Mouse (Mus musculus) liver, embryonic 12.5 days (tissue): ENCODE results near the gene Cdk2ap2. TPM values are rescaled to one million over a fixed set of nuclear protein-coding genes. Genes with fewer than 3 reads are reported as not detected.

Experiments used
- ATAC-seq: fragments of 200-750 bp; cut with Nextera tagmentation; 2 replicates; pipeline ENCODE4 v1.8.0; 2017; ENCODE audit warnings: moderate number of reproducible peaks, mild to moderate bottlenecking, moderate library complexity
- H3K27ac ChIP-seq: fragments of 300-500 bp; sonication (generic); 2 replicates; pipeline ENCODE4 v1.5.1; 2016; ENCODE audit warnings: mild to moderate bottlenecking
- H3K27me3 ChIP-seq: fragments of 300-500 bp; sonication (generic); replicated peaks from 2 replicates; pipeline ENCODE4 v1.6.1; 2016; ENCODE audit warnings: mild to moderate bottlenecking, moderate library complexity
- H3K36me3 ChIP-seq: fragments of 300-500 bp; sonication (generic); 2 replicates; pipeline ENCODE4 v1.6.1; 2016; ENCODE audit warnings: mild to moderate bottlenecking, moderate library complexity
- H3K4me1 ChIP-seq: fragments of 300-500 bp; sonication (generic); 2 replicates; pipeline ENCODE4 v1.6.1; 2016
- H3K4me2 ChIP-seq: fragments of 300-500 bp; sonication (generic); 2 replicates; pipeline ENCODE4 v1.6.1; 2016; ENCODE audit warnings: mild to moderate bottlenecking, moderate library complexity
- H3K4me3 ChIP-seq: fragments of 300-500 bp; sonication (generic); 2 replicates; pipeline ENCODE4 v1.5.1; 2016; ENCODE audit warnings: mild to moderate bottlenecking, moderate library complexity
- H3K9ac ChIP-seq: fragments of 300-500 bp; sonication (generic); 2 replicates; pipeline ENCODE4 v1.6.1; 2016; ENCODE audit warnings: mild to moderate bottlenecking, moderate library complexity
- H3K9me3 ChIP-seq: fragments of 300-500 bp; sonication (generic); replicated peaks from 2 replicates; pipeline ENCODE4 v1.6.1; 2016; ENCODE audit warnings: mild to moderate bottlenecking, moderate library complexity
- WGBS: fragments of 180-500 bp; shearing (Covaris S2); methylation state at CpG from one replicate; pipeline ENCODE4 v1.1.7; 2016; ENCODE audit not compliant: insufficient replicate concordance; 5-methylcytosine and 5-hydroxymethylcytosine counted together
- polyA plus RNA-seq: library from polyadenylated mRNA; unstranded; fragments of >200 nt; fragmentation: Nextera tagmentation; extraction: Ambion mirVana; gene quantifications from 2 replicates; pipeline ENCODE4 v1.2.1, GENCODE M21; 2016

Gene Cdk2ap2
- polyA plus RNA-seq, 1 experiment from 2014 or later = 101 TPM

- H3K27ac ChIP-seq = no peak overlapping the region
- peaks cover 28% of the 10 kb centered on the region for H3K27me3 ChIP-seq
- no peak overlapping the region for H3K9ac ChIP-seq
- peaks cover 1% of the 10 kb centered on the region; the same call in 1 of the 2 replicates for H3K36me3 ChIP-seq
- no peak for ATAC-seq
- no peak overlapping the region for H3K4me2 ChIP-seq
- peaks cover 21% of the 10 kb centered on the region for H3K4me1 ChIP-seq
- H3K9me3 ChIP-seq = no peaks in the 10 kb centered on the region
- 66% methylated on average over 16 of the region's 16 CpGs for WGBS
- H3K4me3 ChIP-seq = no peak overlapping the region
Observed at GRCm38 (mm10) chr19:4144550-4145498, 47.8 kb downstream of the Cdk2ap2 start.

GRCm38 (mm10) chr19:4145936-4146335 is 49.0 kb downstream of the Cdk2ap2 start:
- 75% methylated on average over 5 of the region's 5 CpGs for WGBS
- no peak overlapping the region for H3K4me3 ChIP-seq
- H3K27ac ChIP-seq = no peak overlapping the region
- ATAC-seq = no peak
- H3K4me2 ChIP-seq = no peak overlapping the region
- H3K9ac ChIP-seq = no peak overlapping the region
- H3K9me3 ChIP-seq = no peaks in the 10 kb centered on the region
- peaks cover 17% of the 10 kb centered on the region; the same call in 1 of the 2 replicates for H3K27me3 ChIP-seq
- peaks cover 25% of the 10 kb centered on the region for H3K4me1 ChIP-seq
- peaks cover 12% of the 10 kb centered on the region for H3K36me3 ChIP-seq

DNA sequence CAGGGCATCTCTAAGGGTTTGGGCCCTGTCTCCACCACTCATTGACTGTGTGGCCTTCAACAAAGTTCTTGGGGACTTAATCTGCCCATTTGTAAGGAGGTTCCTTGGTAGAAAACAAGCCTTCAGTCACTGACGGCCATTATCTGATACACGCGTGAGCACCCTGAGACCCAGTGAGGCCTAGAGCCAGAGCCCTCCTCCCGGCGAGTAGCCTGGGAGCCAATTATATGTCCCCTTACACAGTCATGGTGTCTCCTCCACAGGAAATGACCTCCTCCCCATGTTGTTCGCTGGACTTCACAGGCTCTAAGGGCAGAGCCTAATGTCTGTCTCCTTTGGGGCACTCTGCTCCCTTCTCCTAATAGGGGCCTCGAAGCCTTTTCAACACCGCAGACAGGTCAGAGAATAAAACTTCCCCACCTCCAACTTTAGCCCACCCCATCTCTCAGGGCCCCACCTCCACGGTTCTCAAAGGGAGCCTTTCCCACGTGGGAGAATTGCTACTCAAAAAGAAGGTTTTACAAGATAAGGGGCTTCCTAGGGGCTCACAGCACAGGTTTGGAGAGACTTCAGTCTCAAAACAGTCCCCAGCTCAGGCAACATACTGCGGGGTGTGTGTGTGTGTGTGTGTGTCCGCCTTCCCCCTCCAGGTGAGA is 49.5 kb downstream of the Cdk2ap2 start:
- WGBS = 61% methylated on average over 12 of the region's 12 CpGs

GRCm38 (mm10) chr19:4147022-4147405 is 50.0 kb downstream of the Cdk2ap2 start:
- no peak for ATAC-seq
- peaks cover 14% of the 10 kb centered on the region; the same call in 1 of the 2 replicates for H3K27me3 ChIP-seq

More for the DNA sequence above, 49.5 kb downstream of the Cdk2ap2 start:
- Histone ChIP-seq H3K4me2 (no peak overlapping the region), H3K9ac (no peak overlapping the region), H3K36me3 (peaks cover 18% of the 10 kb centered on the region), H3K27me3 (peaks cover 14% of the 10 kb centered on the region; the same call in 1 of the 2 replicates), H3K27ac (no peak overlapping the region), H3K9me3 (no peaks in the 10 kb centered on the region), H3K4me3 (no peak overlapping the region), H3K4me1 (peaks cover 28% of the 10 kb centered on the region)
- ATAC-seq = no peak

GRCm38 (mm10) chr19:4147782-4148490 is 51.0 kb downstream of the Cdk2ap2 start:
- Histone ChIP-seq H3K4me3 (peak overlapping the region; percentile 83), H3K36me3 (peaks cover 32% of the 10 kb centered on the region), H3K27ac (peak overlapping the region; percentile 85), H3K9ac (peak overlapping the region; percentile 88), H3K9me3 (no peaks in the 10 kb centered on the region), H3K27me3 (peaks cover 10% of the 10 kb centered on the region; the same call in 1 of the 2 replicates), H3K4me2 (peak overlapping the region; percentile 86), H3K4me1 (peaks cover 32% of the 10 kb centered on the region)
- WGBS = 40% methylated on average over 9 of the region's 9 CpGs
- peak; percentile 17; the same call in 1 of the 2 replicates for ATAC-seq

More at GRCm38 (mm10) chr19:4147022-4147405, 50.0 kb downstream of the Cdk2ap2 start:
- WGBS = 62% methylated on average over 3 of the region's 3 CpGs
- no peak overlapping the region for H3K27ac ChIP-seq
- no peak overlapping the region for H3K4me2 ChIP-seq
- no peaks in the 10 kb centered on the region for H3K9me3 ChIP-seq
- H3K9ac ChIP-seq = no peak overlapping the region
- no peak overlapping the region for H3K4me3 ChIP-seq
- H3K4me1 ChIP-seq = peaks cover 32% of the 10 kb centered on the region
- H3K36me3 ChIP-seq = peaks cover 23% of the 10 kb centered on the region

DNA sequence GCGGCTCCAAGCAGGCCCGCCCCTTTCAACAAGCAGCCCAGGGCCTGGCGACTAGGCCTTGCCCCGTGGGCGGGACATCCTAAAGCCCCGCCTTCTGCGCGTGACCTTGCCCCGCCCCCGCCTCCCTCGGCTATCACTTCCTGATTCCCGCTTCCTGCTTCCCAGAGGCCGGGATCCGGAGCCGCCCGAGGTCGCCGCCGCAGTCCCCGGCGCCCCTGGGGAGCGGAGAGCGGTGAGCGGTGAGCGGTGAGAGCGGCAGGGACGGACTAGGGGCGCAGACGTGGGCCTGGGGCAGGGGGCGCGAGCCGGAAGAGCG is 51.5 kb downstream of the Cdk2ap2 start, which contains the start of gene Coro1b:
Gene Coro1b, plus strand, starts transcription at position 129 of the 316 bp plus-strand sequence.
- Histone ChIP-seq H3K9ac (peak within 1 kb of the TSS; percentile 88), H3K27ac (peak within 1 kb of the TSS; percentile 85), H3K4me1 (peaks cover 34% of the 10 kb centered on the region), H3K27me3 (peaks cover 5% of the 10 kb centered on the region; the same call in 1 of the 2 replicates), H3K9me3 (no peaks in the 10 kb centered on the region), H3K36me3 (peaks cover 36% of the 10 kb centered on the region), H3K4me2 (peak within 1 kb of the TSS; percentile 86), H3K4me3 (peak within 1 kb of the TSS; percentile 83)
- WGBS = under 1% methylated on average over 30 of the region's 33 CpGs
- peak; percentile 91 for ATAC-seq

Other genes starting within 250 kb of the Cdk2ap2 start
- 25.5 and 26.7 TPM in 2 replicates for gene Chka, start 245.4 kb upstream of the Cdk2ap2 start, polyA plus RNA-seq
- gene Tcirg1, start 190.0 kb upstream of the Cdk2ap2 start, polyA plus RNA-seq = 24.7 and 26.1 TPM in 2 replicates
- 197 and 218 TPM in 2 replicates for gene Ndufs8, start 184.4 kb upstream of the Cdk2ap2 start, polyA plus RNA-seq
- 1.8 and 1.9 TPM in 2 replicates for gene Aldh3b1, start 167.4 kb upstream of the Cdk2ap2 start, polyA plus RNA-seq
- 14.3 and 15.3 TPM in 2 replicates for gene Unc93b1, start 162.0 kb upstream of the Cdk2ap2 start, polyA plus RNA-seq
- 0.04 TPM in 1 of 2 replicates, not detected in the other for gene Aldh3b3, start 138.5 kb upstream of the Cdk2ap2 start, polyA plus RNA-seq
- 0.14 and 0.22 TPM in 2 replicates for gene Aldh3b2, start 124.9 kb upstream of the Cdk2ap2 start, polyA plus RNA-seq
- 9.1 and 10.0 TPM in 2 replicates for gene Acy3, start 110.6 kb upstream of the Cdk2ap2 start, polyA plus RNA-seq
- gene Tbx10, start 104.4 kb upstream of the Cdk2ap2 start, polyA plus RNA-seq = 1.2 and 1.3 TPM in 2 replicates
- gene Nudt8, start 96.6 kb upstream of the Cdk2ap2 start, polyA plus RNA-seq = 18.6 and 21.0 TPM in 2 replicates
- gene Gm49405, start 96.6 kb upstream of the Cdk2ap2 start, polyA plus RNA-seq = 0.85 and 1.1 TPM in 2 replicates
- 1.3 and 1.5 TPM in 2 replicates for gene Doc2g, start 93.9 kb upstream of the Cdk2ap2 start, polyA plus RNA-seq
- 186 and 187 TPM in 2 replicates for gene Ndufv1, start 84.4 kb upstream of the Cdk2ap2 start, polyA plus RNA-seq
- gene Gstp1, start 59.2 kb upstream of the Cdk2ap2 start, polyA plus RNA-seq = 583 and 622 TPM in 2 replicates
- gene Gstp2, start 51.2 kb upstream of the Cdk2ap2 start, polyA plus RNA-seq = 6.2 and 7.3 TPM in 2 replicates
- 15.0 and 18.5 TPM in 2 replicates for gene Gstp3, start 37.6 kb upstream of the Cdk2ap2 start, polyA plus RNA-seq
- gene Cabp2, start 15.6 kb upstream of the Cdk2ap2 start, polyA plus RNA-seq = 0.37 and 0.53 TPM in 2 replicates
- 4.8 and 5.0 TPM in 2 replicates for gene Pitpnm1, start 2.8 kb downstream of the Cdk2ap2 start, polyA plus RNA-seq
- 42.0 and 43.6 TPM in 2 replicates for gene Aip, start 28.7 kb downstream of the Cdk2ap2 start, polyA plus RNA-seq
- not detected in 2 replicates for gene Gpr152, start 42.6 kb downstream of the Cdk2ap2 start, polyA plus RNA-seq
- 0.06 and 0.07 TPM in 2 replicates for gene Cabp4, start 46.9 kb downstream of the Cdk2ap2 start, polyA plus RNA-seq
- 86.5 and 86.9 TPM in 2 replicates for gene Coro1b, start 51.4 kb downstream of the Cdk2ap2 start, polyA plus RNA-seq
- 24.3 and 26.2 TPM in 2 replicates for gene Ptprcap, start 56.4 kb downstream of the Cdk2ap2 start, polyA plus RNA-seq
- 39.1 and 39.4 TPM in 2 replicates for gene Rps6kb2, start 66.2 kb downstream of the Cdk2ap2 start, polyA plus RNA-seq
- 0.93 and 1.3 TPM in 2 replicates for gene Carns1, start 78.3 kb downstream of the Cdk2ap2 start, polyA plus RNA-seq
- gene Tbc1d10c, start 94.1 kb downstream of the Cdk2ap2 start, polyA plus RNA-seq = 4.3 and 4.9 TPM in 2 replicates
- 572 and 577 TPM in 2 replicates for gene Ppp1ca, start 94.9 kb downstream of the Cdk2ap2 start, polyA plus RNA-seq
- gene Rad9a, start 104.5 kb downstream of the Cdk2ap2 start, polyA plus RNA-seq = 26.5 and 26.8 TPM in 2 replicates
- 0.73 and 1.3 TPM in 2 replicates for gene Clcf1, start 117.1 kb downstream of the Cdk2ap2 start, polyA plus RNA-seq
- not detected in 2 replicates for gene AC109138.7, start 117.2 kb downstream of the Cdk2ap2 start, polyA plus RNA-seq
- gene Pold4, start 134.7 kb downstream of the Cdk2ap2 start, polyA plus RNA-seq = 12.8 and 13.2 TPM in 2 replicates
- gene Ssh3, start 172.0 kb downstream of the Cdk2ap2 start, polyA plus RNA-seq = 2.2 and 2.6 TPM in 2 replicates
- gene Ankrd13d, start 186.0 kb downstream of the Cdk2ap2 start, polyA plus RNA-seq = 0.99 and 1.4 TPM in 2 replicates
- gene Grk2, start 209.0 kb downstream of the Cdk2ap2 start, polyA plus RNA-seq = 15.7 and 17.9 TPM in 2 replicates